Mouse (Mus musculus) erythroblast, embryonic 14.5 days (primary cell): ENCODE results near the gene Hmgn3.

ENCODE experiments used
- GATA1 ChIP-seq: IDR thresholded peaks from 2 replicates; pipeline ENCODE4 v1.6.1; 2012; ENCODE audit warnings: low read length, inconsistent platforms, mixed read lengths
- TAL1 ChIP-seq: IDR thresholded peaks from 3 replicates; pipeline ENCODE4 v1.6.1; 2012; ENCODE audit warnings: low read length, inconsistent platforms, mixed read lengths

- TF ChIP-seq TAL1 (no peak), GATA1 (no peak)
Observed at GRCm38 (mm10) chr9:83103785-83104184, 42.7 kb downstream of the Hmgn3 start.
